Mouse (Mus musculus) brown adipose tissue, adult 24 weeks (tissue): ENCODE data around the gene Caml. TPM values are rescaled to one million over a fixed set of nuclear protein-coding genes. Genes with fewer than 3 reads are reported as not detected.

ENCODE experiments used
- H3K27ac ChIP-seq: fragments of 200-500 bp; replicated peaks from 2 replicates; pipeline ENCODE4 v1.5.1; 2012; ENCODE audit warnings: low read depth, mild to moderate bottlenecking, low read length
- H3K4me1 ChIP-seq: fragments of 200-500 bp; 2 replicates; pipeline ENCODE4 v1.6.1; 2012; ENCODE audit warnings: low read length, mixed read lengths; ENCODE audit not compliant: control insufficient read depth, insufficient read depth, insufficient read length
- H3K4me3 ChIP-seq: fragments of 200-500 bp; 2 replicates; pipeline ENCODE4 v1.5.1; 2012; ENCODE audit warnings: low read depth, mild to moderate bottlenecking, low read length, moderate library complexity; ENCODE audit not compliant: insufficient read depth
- polyA plus RNA-seq: library from polyadenylated mRNA; stranded (reverse); fragments of >200 nt; gene quantifications from 2 replicates; pipeline ENCODE4 v1.2.4, GENCODE M21; 2012; ENCODE audit not compliant: missing spikeins, insufficient read depth, insufficient read length

Caml gene
- polyA plus RNA-seq, 1 experiment = 19.3 TPM

GRCm38 (mm10) chr13:55668550-55668949, 45.7 kb downstream of the Caml start:
- Histone ChIP-seq H3K27ac (no peak overlapping the region), H3K4me3 (no peak overlapping the region), H3K4me1 (no peaks in the 10 kb centered on the region)

GRCm38 (mm10) chr13:55672711-55673110, 49.9 kb downstream of the Caml start:
- no peak overlapping the region for H3K27ac ChIP-seq
- no peak overlapping the region for H3K4me3 ChIP-seq
- H3K4me1 ChIP-seq = no peaks in the 10 kb centered on the region

GRCm38 (mm10) chr13:55677364-55677763, 54.6 kb downstream of the Caml start:
- Histone ChIP-seq H3K4me3 (no peak overlapping the region), H3K4me1 (no peaks in the 10 kb centered on the region), H3K27ac (no peak overlapping the region)

Other genes with a start within 250 kb of the Caml start
- gene Slc34a1, start 224.8 kb upstream of the Caml start, polyA plus RNA-seq = not detected in 2 replicates
- gene Pfn3, start 207.8 kb upstream of the Caml start, polyA plus RNA-seq = not detected in 2 replicates
- not detected in 2 replicates for gene F12, start 196.2 kb upstream of the Caml start, polyA plus RNA-seq
- gene Grk6, start 177.9 kb upstream of the Caml start, polyA plus RNA-seq = 10.5 and 17.4 TPM in 2 replicates
- gene Prr7, start 158.7 kb upstream of the Caml start, polyA plus RNA-seq = not detected in 2 replicates
- 7.6 and 8.3 TPM in 2 replicates for gene Dbn1, start 134.9 kb upstream of the Caml start, polyA plus RNA-seq
- 8.0 and 16.1 TPM in 2 replicates for gene Pdlim7, start 109.3 kb upstream of the Caml start, polyA plus RNA-seq
- 1.3 and 2.4 TPM in 2 replicates for gene Dok3, start 93.7 kb upstream of the Caml start, polyA plus RNA-seq
- gene Ddx41, start 86.3 kb upstream of the Caml start, polyA plus RNA-seq = 16.0 and 17.6 TPM in 2 replicates
- gene Fam193b, start 51.9 kb upstream of the Caml start, polyA plus RNA-seq = 4.4 and 9.7 TPM in 2 replicates
- 34.0 and 61.2 TPM in 2 replicates for gene Tmed9, start 49.3 kb upstream of the Caml start, polyA plus RNA-seq
- gene B4galt7, start 23.1 kb upstream of the Caml start, polyA plus RNA-seq = 5.9 and 8.2 TPM in 2 replicates
- gene Ddx46, start 12.0 kb downstream of the Caml start, polyA plus RNA-seq = 16.4 and 21.2 TPM in 2 replicates
- gene B230219D22Rik, start 70.1 kb downstream of the Caml start, polyA plus RNA-seq = 23.8 and 27.0 TPM in 2 replicates
- gene Txndc15, start 91.6 kb downstream of the Caml start, polyA plus RNA-seq = 42.2 and 43.3 TPM in 2 replicates
- gene Pcbd2, start 104.4 kb downstream of the Caml start, polyA plus RNA-seq = 80.7 and 86.3 TPM in 2 replicates
- not detected in 2 replicates for gene Catsper3, start 161.6 kb downstream of the Caml start, polyA plus RNA-seq
- not detected in 2 replicates for gene Pitx1, start 213.2 kb downstream of the Caml start, polyA plus RNA-seq